Mouse (Mus musculus) B cell, adult 2 months (primary cell): Measurements from ENCODE around the gene Fgd6.

ENCODE experiments used
- DNase-seq, 2 experiments: peaks; one replicate each; pipeline ENCODE4 v3.0.0; 2022

Fgd6 gene

DNA sequence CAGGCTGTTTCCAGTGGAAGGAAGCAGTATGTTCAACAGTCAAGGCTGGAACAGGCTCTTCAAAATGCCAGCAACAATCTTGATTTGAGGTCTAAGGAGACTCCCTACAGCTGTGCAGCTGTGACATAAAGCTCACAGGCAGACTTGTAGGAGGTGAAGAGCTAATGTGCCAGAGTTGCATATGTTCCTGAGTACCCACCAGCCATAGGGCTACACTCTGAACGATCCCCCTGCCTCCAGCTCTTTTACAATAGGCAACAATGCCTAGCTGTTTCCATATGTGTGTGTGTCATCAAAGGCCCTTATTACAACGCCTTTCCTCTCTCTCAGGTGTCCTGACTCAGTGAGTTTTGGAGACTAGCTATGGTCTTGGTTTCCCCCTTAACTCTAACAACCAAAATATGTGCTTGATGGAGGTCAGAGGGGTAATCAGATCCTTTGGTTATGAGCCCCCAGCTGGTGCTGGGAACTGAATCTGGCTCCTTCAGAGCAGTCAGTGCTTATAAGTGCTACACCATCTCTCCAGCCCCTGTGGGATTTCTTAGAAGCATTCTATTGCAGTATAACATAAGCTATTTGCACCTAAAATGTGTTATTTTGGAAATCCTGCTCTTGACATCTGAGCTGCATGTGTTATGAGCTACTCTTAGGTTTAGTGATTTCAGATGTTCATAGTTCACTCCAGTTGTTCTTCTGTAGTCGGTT is 104.6 kb downstream of the Fgd6 start:
- DNase-seq, result no peak

DNA sequence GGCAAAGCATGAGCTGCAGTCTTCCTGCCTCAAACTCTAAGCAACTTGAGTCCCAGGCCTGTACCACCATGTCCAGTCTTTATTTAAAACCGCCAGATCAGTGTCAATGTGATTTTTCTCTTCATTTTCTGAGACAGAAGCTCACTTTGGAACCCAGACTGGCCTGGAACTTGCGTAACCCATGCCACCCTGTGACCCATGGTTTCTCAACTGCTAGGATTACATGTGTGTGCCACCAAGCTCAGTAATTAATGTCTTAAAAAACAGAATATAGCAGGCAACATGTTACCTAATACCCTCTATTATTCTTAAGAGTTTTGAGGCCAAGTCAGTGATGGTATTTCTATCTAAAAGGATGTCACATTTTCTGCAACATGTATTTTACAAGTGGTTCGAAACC is 106.6 kb downstream of the Fgd6 start:
- no peak for DNase-seq

DNA sequence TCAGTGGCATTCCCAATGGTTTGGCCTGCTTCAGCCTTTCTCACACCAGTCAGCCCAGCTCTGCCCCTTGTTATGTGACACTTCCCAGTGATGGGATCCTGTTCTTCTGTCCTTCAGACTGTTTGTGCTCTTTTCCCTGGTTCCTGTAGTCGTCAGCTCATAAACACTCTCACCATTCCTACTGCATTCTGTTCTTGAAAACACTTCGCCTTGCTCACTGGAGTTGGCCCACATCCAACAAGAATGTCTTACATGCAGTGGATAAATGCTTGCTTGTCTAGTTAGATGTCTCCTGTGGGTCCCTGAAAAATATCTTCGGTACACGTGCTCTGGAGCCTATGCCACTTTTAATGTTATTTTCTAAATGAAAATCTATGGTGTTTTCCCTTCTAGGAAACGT is 108.8 kb downstream of the Fgd6 start:
- no peak for DNase-seq

DNA sequence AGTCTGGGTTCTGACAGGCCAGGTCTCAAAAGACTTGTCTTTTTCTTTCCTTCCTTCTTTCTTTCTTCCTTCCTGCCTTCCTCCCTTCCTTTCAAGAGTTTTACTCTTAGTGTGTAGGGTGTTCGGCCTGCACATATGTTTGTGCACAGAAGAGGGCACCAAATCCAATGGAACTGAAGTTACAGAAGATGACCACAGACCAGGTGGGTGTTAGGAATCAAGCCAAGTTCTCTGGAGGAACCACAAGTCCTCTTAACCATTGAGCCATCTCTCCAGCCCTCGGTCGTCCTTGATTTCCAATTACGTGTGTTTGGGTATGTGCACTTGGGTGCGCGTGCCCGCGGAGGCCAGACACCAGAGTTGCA is 111.6 kb downstream of the Fgd6 start:
- no peak for DNase-seq

DNA sequence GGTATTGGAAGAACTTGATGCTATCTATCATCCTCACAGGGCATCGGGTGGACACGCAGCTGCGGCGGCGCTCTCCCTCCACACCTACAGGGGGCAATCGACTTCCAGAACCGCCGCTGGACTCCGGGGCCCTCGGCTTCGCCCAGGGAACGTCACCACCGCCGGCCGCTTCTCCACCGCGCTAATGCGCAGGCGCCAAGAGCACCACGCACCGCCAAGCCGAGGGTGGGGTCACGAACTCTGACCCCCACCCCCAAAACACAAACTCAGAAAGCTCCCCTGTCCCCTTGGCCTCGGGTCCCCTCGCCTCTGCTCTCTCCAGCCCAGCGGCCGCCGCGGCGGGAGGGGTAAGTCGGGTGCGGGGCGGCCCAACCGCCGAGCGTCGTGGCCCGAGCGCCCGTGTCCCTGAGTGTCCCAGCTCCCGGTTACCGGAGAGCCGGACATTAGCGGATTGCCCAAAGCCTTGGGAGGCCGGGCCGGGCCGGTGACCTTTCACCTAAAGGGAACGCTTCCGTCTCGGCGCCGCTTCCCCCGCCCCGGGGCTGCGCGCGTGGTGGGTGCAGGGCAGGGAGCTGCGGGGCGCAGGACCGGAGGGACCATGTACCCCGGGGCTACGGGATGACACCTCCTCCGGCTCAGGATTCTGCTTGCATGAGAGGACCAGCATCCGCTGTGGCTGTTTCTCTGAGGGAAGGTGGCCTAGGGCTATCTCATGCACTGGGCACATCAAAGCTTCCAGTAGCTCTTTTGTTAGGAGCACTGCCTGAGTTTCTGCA is 112.1 kb downstream of the Fgd6 start, which contains the start of gene Nr2c1:
TSS of gene Nr2c1 (plus strand) at position 268 of the 776 bp plus-strand sequence.
- peak; percentile 76 to 77 for DNase-seq

DNA sequence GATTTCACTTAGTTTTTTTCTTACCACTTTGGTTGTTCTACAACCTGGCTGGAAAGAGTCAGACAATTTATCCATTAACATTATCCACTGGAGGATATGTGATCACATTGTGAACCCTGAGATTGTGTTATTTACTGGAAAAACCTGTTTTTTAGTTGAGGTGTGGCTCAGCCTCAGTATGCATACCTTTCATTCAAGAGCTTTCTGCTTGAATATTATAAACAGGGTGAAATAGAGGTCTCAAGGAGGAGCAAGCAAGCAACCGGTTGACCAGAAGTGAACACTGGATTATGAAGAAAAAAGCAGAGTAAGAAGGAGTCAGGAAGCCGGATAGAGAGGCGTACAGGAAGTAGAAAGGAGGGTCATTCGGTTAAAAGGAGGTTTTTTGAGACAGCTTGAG is 115.7 kb downstream of the Fgd6 start:
- DNase-seq, result no peak

DNA sequence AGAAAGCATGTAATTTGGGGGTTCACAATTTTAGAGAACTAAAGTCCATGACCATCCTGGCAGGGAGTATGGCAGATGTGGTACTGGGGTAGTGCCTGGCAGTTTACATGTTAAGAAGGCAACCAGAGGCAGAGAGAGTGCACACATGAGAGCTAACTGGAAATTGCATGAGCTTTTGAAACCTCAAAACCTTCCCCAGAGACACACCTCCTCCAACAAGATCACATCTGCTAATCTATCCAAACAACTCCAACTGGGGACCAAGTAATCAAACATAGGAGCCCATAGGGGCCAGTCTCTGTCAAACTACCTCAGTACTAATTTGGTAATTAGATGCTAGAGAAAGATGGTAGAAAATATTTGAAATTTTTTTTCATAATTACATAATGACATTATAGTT is 118.0 kb downstream of the Fgd6 start:
- no peak for DNase-seq

DNA sequence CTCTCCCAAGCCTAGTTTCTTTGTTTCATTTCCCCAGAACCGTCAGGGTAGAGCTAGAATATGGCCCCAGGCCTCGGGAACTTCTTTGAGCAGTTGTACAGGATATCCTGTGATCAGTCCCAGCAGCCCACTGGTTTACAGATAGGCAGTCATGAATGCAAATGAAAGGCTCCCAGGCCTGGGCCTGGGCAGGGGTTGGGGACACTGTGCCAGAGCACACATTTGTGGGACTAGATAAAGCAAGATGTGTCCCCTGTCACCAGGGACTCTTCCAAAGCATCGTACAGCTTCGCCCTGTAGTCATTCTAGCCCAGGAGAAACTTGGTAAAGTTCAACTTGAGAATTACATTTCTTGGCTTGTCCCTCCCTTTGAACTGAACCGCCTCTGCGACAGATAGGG is 123.2 kb downstream of the Fgd6 start:
- DNase-seq, result no peak

DNA sequence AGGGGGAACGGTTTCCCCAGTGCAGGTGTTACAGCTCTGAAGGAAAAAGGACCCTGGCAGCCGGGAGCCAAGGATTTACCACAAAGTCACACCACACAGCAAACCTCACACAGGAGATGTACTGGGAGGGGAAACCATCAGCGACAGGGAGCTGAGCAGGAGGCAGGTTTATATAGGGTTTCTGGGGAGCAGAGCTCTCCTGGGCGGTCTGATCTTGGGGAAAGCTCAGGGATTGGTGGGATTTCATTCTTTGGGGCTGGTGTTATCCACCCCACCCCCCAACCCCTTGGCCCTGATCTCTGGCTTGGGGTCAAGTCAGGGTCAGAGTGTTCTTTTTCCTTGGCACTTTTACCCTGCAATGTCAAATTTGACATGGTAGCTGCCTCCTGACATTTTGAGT is 123.6 kb downstream of the Fgd6 start:
- no peak for DNase-seq

DNA sequence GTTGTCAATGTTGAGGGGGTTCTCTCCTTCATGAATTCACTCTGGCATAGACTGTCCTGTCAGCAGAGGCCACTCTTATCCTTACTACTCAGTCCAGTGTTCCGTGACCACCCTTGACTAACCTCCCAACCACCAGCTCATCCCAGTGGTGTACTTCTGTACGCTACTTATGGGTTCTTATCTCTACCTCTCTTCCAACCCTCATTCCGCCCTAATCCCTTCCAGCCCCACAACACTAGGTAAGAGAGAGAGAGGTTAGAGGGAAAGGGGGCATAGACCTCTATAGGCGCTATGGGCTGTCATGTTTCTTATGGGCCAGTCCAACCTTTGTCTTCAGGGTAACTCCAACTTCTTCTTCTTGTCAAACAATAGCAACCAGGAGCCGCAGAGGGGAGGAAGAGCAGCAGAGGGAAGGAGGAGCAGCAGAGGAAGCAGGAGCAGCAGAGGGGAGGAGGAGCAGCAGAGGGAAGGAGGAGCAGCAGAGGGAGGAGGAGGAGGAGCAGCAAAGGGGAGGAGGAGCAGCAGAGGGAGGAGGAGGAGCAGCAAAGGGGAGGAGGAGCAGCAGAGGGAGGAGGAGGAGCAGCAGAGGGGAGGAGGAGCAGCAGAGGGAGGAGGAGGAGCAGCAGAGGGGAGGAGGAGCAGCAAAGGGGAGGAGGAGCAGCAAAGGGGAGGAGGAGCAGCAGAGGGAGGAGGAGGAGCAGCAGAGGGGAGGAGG is 125.4 kb downstream of the Fgd6 start:
- no peak for DNase-seq

DNA sequence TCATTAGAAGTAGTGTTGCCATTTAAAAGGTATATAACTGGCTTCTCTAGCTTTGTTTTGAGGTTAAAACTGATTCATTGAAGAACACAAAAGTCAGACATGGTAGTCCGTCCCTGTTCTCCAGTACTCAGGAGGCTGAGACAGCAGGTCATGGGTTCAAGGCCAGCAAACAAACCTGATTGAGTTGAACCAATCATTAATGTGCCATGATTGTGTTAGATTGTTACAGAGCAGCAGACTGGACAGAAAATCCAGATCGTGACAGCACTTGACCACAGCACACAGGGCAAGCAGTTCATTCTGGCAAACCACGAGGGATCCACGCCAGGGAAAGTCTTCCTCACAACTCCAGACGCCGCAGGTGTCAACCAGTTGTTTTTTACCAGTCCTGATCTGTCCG is 126.2 kb downstream of the Fgd6 start:
- no peak for DNase-seq

DNA sequence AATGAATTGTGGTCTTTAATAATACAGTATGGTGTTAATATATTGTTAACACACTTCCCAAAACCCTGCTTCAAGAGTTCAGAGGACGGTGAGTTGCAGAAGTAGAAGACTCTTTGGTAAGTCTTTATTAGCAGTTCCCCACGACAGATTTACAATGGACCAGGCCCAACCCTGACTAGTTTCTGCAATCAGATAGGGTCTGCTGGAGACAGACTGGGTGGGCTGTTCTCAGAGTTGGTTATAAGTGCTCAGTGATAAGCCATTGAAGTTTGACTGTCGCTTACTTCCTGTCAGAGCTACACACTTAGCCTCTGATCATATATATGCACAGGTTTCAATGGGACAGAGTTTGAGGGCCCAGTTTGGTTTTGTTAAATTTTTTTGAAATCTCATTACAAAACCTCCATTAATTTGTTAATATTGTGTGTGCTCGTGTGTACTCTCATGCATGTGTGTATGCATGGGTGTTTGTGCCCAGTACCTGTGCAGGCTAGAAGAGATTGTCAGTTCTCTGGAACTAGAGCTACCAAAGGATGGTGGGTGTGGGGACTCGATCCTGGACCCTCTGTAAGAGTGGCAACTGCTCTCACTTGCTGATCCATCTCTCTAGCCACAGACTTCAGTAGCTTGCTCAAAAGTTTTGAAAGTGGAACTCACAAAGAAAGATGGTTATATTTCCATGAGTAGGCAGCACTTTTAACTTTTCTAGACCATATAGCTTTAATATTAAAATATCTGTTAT is 128.5 kb downstream of the Fgd6 start:
- DNase-seq, result no peak

DNA sequence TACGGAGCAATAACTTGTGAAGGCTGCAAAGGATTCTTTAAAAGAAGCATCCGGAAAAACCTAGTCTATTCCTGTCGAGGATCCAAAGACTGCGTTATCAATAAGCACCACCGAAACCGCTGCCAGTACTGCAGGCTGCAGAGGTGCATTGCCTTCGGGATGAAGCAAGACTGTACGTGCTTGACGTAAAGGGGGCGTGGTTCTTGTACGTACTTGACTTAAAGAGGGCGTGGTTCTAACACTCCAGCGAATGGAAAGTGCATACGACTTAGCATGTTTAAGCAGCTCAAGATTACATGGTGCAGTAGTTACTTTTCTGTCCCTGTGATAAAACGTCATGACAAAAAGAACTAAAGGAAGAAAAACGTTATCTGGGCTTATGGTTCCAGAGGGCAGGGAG is 129.6 kb downstream of the Fgd6 start:
- DNase-seq, result no peak

DNA sequence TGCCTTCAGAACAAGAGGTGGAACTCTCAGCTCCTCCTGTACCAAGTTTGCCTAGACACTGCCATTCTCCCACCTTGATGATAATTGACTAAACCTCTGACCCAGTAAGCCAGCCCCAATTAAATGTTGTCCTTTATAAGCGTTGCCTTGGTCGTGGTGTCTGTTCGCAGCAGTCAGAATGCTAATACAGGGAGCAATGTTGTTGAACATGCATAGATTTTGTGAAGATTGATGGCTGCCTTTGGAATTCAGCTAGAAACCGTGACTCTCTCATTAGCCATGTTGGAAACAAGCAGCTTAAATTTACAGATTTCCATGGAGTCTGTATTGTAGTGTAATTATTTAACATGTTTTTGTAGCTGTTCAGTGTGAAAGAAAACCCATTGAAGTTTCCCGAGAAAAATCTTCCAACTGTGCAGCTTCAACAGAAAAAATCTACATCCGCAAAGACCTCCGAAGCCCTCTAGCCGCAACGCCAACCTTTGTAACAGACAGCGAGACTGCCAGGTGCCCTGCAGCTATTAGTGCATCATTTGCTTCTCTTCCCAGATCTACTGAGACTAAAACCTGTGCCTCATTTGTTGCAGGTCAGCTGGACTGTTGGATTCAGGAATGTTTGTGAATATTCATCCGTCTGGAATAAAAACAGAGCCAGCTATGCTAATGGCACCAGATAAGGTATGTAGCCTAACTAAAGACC is 131.4 kb downstream of the Fgd6 start:
- no peak for DNase-seq

DNA sequence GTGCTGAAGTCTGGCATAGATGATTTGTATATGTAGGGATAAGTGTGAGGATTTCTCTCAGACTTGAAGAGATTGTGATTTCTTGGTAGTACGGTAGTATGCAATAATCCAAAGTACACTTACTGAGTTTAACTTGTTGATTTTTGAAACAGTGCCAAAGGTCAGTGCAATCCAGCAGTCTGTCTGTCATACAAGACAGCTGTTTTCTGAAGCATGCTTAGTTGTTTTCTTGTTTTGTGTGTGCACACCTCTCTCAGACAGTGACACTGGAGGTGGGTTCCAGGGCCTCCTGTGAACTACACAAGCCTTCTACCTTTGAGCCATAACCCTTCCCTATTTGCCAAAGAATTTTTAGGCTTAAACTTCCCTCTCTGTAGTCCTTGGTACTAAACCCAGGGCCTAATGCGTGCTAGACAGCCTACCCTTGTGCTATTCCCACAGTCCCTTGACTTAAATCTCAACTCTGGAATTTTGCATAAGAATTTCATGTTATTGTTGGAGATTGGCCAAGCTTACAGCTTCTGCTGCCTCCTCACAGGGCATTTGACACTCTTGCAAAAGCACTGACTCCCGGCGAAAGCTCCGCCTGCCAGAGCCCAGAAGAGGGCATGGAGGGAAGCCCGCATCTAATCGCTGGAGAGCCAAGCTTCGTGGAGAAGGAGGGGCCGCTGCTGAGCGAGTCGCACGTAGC is 135.8 kb downstream of the Fgd6 start:
- no peak for DNase-seq

DNA sequence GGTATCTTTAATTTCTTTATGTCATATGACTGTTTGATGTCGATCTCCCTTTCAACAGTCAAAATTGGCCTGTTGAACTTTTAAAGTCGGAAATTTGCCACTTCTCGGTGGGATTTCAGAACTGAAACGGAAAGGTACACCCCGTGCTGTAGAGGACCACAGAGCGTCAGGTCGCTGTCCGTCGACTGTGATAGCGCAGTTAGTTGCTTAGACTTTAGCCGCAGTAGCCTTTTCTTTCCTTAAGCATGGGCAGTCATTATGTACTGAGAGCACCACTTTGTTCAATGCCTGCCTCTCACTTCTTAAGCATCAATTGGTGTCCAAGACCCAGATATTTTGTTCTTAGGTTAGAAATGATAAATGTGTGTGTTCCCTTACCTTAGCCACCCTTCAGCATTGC is 136.3 kb downstream of the Fgd6 start:
- no peak for DNase-seq

DNA sequence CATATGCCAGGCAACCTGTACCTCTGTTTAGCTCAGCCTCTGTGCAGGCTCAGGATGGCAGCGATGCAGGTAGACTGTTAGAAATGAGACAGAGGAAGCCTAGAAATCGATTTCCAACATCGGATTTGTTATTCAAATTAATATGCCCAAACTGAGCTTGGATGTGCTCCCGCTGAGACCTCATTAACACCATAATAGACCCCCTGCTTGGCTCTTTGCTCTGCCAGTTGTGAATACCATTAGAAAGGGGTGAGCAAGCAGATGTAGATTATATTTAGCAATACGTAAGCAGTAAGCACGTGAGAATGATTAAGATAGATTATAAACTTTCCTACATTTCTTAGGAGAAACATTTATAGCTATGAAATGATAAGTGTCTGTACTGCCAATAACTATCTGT is 136.9 kb downstream of the Fgd6 start:
- no peak for DNase-seq

DNA sequence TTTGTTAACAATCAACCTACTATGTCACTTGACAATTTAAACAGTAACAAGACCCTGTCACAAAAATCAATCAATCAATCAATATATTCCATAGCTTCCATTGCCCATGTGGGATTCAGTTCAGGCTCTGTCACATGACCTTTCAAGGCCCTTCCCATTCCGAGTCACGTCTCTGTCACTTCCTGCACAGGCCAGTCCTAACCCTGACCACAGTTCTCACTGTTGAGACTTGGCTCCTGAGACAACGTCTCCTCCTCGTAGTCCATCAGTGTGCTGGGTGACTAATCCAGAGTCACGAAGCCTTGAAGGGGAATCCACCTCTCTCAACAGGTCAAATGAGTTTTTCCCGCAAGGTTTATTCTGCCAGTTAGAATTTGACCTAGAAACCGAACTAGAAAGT is 138.9 kb downstream of the Fgd6 start:
- DNase-seq, result no peak

DNA sequence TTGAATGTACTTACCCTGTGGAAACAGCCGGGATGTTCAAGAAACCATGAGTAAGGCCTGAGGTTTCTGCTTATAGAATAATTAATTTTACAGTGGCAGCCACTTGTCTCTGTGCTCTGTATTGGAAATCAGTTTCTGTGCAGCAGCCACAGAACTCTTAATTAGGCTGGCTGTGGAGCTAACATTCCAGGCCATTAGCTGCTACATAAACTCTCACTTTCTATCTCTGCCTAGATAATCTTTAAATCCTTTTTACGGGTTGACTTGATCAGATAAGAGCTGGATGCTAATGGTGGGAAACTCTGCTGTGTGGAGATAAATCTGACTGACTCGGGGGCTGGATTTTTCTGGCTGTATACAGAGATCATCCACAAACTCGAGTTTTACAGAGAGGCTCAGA is 147.4 kb downstream of the Fgd6 start:
- no peak for DNase-seq
